Mouse (Mus musculus) intestine, embryonic 15.5 days (tissue): ENCODE data around the gene Lamb2. TPM values are rescaled to one million over a fixed set of nuclear protein-coding genes. Genes with fewer than 3 reads are reported as not detected.
A peak's percentile ranks its signal among the peaks of the same experiment; 100 is the strongest.

Experiments
- ATAC-seq: fragments of 200-750 bp; cut with Nextera tagmentation; 2 replicates; pipeline ENCODE4 v1.8.0; 2017; ENCODE audit warnings: moderate TSS enrichment, moderate library complexity
- H3K27ac ChIP-seq: fragments of 300-500 bp; sonication (generic); 2 replicates; pipeline ENCODE4 v1.5.1; 2015; ENCODE audit warnings: mild to moderate bottlenecking, inconsistent platforms
- H3K27me3 ChIP-seq: fragments of 300-500 bp; sonication (generic); replicated peaks from 2 replicates; pipeline ENCODE4 v1.6.1; 2015; ENCODE audit warnings: inconsistent platforms
- H3K36me3 ChIP-seq: fragments of 300-500 bp; sonication (generic); 2 replicates; pipeline ENCODE4 v1.6.1; 2015; ENCODE audit warnings: inconsistent platforms
- H3K4me1 ChIP-seq: fragments of 300-500 bp; sonication (generic); replicated peaks from 2 replicates; pipeline ENCODE4 v1.6.1; 2015; ENCODE audit warnings: inconsistent platforms
- H3K4me2 ChIP-seq: fragments of 300-500 bp; sonication (generic); replicated peaks from 2 replicates; pipeline ENCODE4 v1.6.1; 2015; ENCODE audit warnings: mild to moderate bottlenecking, inconsistent platforms
- H3K4me3 ChIP-seq: fragments of 300-500 bp; sonication (generic); replicated peaks from 2 replicates; pipeline ENCODE4 v1.5.1; 2015; ENCODE audit warnings: inconsistent platforms
- H3K9ac ChIP-seq: fragments of 300-500 bp; sonication (generic); 2 replicates; pipeline ENCODE4 v1.6.1; 2015; ENCODE audit warnings: inconsistent platforms
- H3K9me3 ChIP-seq: fragments of 300-500 bp; sonication (generic); 2 replicates; pipeline ENCODE4 v1.6.1; 2016; ENCODE audit warnings: inconsistent platforms
- WGBS: fragments of 180-500 bp; shearing (Covaris S2); methylation state at CpG from one replicate; pipeline ENCODE4 v1.1.7; 2015; 5-methylcytosine and 5-hydroxymethylcytosine counted together
- polyA plus RNA-seq: library from polyadenylated mRNA; unstranded; fragments of >200 nt; fragmentation: Nextera tagmentation; extraction: Ambion mirVana; gene quantifications from 2 replicates; pipeline ENCODE4 v1.2.1, GENCODE M21; 2015

Lamb2 gene
- polyA plus RNA-seq, 1 experiment from 2014 or later = 29.5 TPM

GRCm38 (mm10) chr9:108452291-108452906 is 27.1 kb upstream of the Lamb2 start:
- no peaks in the 10 kb centered on the region; the same call in 1 of the 2 replicates for H3K36me3 ChIP-seq
- H3K9me3 ChIP-seq = no peaks in the 10 kb centered on the region
- peak; percentile 90 for ATAC-seq
- H3K4me1 ChIP-seq = peaks cover 40% of the 10 kb centered on the region
- WGBS = under 1% methylated on average over 40 of the region's 40 CpGs
- H3K27ac ChIP-seq = peak overlapping the region; percentile 87
- H3K27me3 ChIP-seq = no peaks in the 10 kb centered on the region; the same call in 1 of the 2 replicates
- peak overlapping the region; percentile 60 for H3K4me3 ChIP-seq
- peak overlapping the region; percentile 96 for H3K4me2 ChIP-seq
- peak overlapping the region; percentile 75 for H3K9ac ChIP-seq

DNA sequence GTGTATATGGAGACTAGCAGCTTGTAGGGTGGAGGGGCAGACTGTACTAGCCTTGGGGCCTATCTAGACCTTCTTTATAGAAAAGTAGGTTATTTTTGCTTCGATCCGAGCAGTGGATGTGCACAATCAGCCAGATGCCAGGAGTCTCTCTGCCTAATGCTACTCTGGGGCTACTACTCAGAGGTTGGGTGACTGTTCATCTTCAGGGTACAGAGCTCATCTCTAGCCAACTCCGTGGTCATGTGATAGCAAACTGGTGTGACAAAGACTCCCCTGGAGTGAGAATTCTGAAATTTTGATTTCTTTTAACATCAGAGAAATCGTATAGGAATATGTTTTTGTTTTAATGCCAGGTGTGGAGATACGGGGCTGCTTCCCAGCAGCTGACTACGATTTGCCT is 26.6 kb upstream of the Lamb2 start:
- peak; percentile 31 for ATAC-seq
- peak overlapping the region; percentile 60 for H3K4me3 ChIP-seq
- H3K4me1 ChIP-seq = peaks cover 40% of the 10 kb centered on the region
- H3K27me3 ChIP-seq = no peaks in the 10 kb centered on the region; the same call in 1 of the 2 replicates
- H3K9ac ChIP-seq = peak overlapping the region; percentile 75
- H3K36me3 ChIP-seq = no peaks in the 10 kb centered on the region; the same call in 1 of the 2 replicates
- peak overlapping the region; percentile 96 for H3K4me2 ChIP-seq
- H3K9me3 ChIP-seq = no peaks in the 10 kb centered on the region
- 28% methylated on average over 6 of the region's 6 CpGs for WGBS
- H3K27ac ChIP-seq = peak overlapping the region; percentile 87

DNA sequence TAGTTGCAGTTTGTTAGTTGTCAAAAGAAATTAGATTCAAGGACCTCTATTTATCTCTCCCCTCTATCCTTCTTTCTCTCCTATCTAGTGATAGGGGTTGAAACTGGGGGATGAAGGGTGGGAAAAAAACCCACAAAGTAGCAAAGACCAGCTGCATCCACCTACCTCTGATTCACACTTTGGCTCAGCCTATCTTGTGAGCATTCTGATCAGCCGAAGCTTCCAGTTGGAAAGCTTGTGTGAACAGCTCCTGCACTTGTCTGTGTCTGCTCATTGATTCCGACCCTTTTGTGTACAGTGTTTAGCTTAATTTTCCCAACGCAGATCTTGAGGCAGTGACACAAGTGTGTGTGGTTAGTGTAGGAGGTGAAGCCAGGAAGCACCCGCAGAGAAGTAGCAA is 26.1 kb upstream of the Lamb2 start:
- H3K27ac ChIP-seq = peak overlapping the region; percentile 87; the same call in 1 of the 2 replicates
- H3K36me3 ChIP-seq = no peaks in the 10 kb centered on the region; the same call in 1 of the 2 replicates
- 49% methylated on average over 4 of the region's 4 CpGs for WGBS
- no peak overlapping the region for H3K4me3 ChIP-seq
- H3K4me1 ChIP-seq = peaks cover 40% of the 10 kb centered on the region
- peak overlapping the region; percentile 96 for H3K4me2 ChIP-seq
- no peaks in the 10 kb centered on the region for H3K9me3 ChIP-seq
- H3K27me3 ChIP-seq = no peaks in the 10 kb centered on the region; the same call in 1 of the 2 replicates
- no peak overlapping the region; the same call in 1 of the 2 replicates for H3K9ac ChIP-seq
- no peak for ATAC-seq

DNA sequence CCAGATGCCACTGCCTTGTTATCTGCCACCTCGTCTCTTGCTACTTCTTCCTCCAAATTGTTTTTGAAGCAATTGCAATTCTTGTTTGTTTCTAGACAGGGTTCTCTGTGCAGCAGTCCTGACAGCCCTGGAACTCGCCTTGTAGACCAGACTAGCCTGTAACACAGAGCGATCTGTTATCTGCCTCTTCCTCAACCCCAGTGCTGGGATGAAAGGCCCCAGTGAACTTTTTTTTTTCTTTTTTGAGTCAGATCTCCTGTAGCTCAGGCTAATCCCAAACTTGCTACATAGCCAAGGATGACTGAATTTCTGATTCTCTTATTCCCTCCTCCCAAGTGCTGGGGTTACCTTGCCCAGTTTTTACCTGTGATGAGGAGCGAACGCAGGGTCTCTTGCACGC is 25.1 kb upstream of the Lamb2 start:
- ATAC-seq = no peak
- no peaks in the 10 kb centered on the region; the same call in 1 of the 2 replicates for H3K27me3 ChIP-seq
- H3K4me1 ChIP-seq = peaks cover 38% of the 10 kb centered on the region
- no peaks in the 10 kb centered on the region for H3K36me3 ChIP-seq
- H3K4me3 ChIP-seq = no peak overlapping the region
- H3K4me2 ChIP-seq = no peak overlapping the region
- 86% methylated on average over 6 of the region's 6 CpGs for WGBS
- no peak overlapping the region for H3K9ac ChIP-seq
- no peaks in the 10 kb centered on the region for H3K9me3 ChIP-seq
- no peak overlapping the region for H3K27ac ChIP-seq

DNA sequence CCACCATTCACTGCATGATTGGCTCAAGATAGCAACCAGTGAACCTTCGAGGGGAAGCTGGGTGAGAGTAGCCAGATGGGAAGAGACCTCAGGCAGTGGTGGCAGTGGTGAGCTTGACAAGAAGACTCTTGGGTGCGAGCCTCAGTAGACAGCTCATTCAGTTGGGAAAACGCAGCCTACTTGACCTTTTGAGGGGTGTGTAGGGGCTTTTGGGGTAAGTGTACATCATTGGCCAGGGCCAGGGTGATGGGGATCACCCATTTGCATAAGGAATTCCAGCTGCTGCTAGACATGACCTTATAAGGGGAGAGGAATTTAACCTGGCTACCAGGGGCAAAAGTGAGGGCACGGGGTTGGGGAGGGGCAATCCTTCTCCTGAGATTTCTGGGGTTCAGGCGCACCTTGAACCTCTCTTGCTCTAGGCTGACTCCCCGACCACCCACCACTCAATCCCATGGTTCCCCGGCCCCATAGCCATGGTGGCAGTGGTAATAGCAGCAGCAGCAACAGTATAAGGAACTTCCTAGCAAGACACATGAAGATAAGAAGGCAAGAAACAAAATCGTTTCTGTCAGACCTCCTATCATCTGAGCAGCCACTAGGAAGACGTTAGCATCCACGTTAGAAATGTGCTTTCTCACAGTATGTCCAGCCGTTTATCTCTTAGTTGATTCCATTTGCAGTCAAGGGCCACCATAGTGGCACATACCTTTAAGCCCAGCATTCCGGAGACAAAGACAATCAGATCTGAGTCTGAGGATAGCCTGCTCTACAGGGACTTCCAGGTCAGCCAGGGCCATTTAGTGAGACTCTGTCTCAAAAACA is 23.6 kb upstream of the Lamb2 start:
- no peaks in the 10 kb centered on the region for H3K36me3 ChIP-seq
- no peak overlapping the region for H3K4me2 ChIP-seq
- peaks cover 28% of the 10 kb centered on the region for H3K4me1 ChIP-seq
- no peak overlapping the region for H3K27ac ChIP-seq
- H3K4me3 ChIP-seq = no peak overlapping the region
- H3K9me3 ChIP-seq = no peaks in the 10 kb centered on the region
- no peak overlapping the region for H3K9ac ChIP-seq
- no peak for ATAC-seq
- 71% methylated on average over 12 of the region's 12 CpGs for WGBS
- H3K27me3 ChIP-seq = no peaks in the 10 kb centered on the region

- H3K36me3 ChIP-seq = no peaks in the 10 kb centered on the region
- H3K9me3 ChIP-seq = no peaks in the 10 kb centered on the region
- 89% methylated on average over 10 of the region's 10 CpGs for WGBS
- H3K27me3 ChIP-seq = no peaks in the 10 kb centered on the region
- no peak overlapping the region for H3K27ac ChIP-seq
- H3K4me1 ChIP-seq = peaks cover 27% of the 10 kb centered on the region
- no peak for ATAC-seq
- no peak overlapping the region for H3K4me2 ChIP-seq
- no peak overlapping the region for H3K4me3 ChIP-seq
- no peak overlapping the region for H3K9ac ChIP-seq
Observed at GRCm38 (mm10) chr9:108456953-108457352, 22.6 kb upstream of the Lamb2 start.

DNA sequence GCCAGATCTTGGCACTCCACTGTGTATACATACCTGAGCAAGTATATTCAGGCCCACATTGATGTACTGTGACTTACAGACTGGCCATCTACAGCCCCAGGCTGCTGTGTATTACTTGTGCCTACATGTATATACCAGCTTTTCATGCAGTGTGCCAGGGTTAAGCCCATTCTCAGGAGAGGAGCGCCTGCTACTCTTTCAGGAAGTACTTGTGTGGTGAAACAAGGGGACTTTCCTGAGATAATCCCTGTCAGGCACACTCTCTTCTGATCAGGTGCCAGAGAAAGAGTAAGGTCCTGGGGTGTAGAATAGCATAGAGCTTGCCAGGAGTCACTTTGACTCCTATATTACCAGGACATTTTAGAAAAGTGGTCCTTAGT is 19.6 kb upstream of the Lamb2 start:
- Histone ChIP-seq H3K27me3 (no peaks in the 10 kb centered on the region), H3K9ac (no peak overlapping the region), H3K9me3 (no peaks in the 10 kb centered on the region), H3K4me1 (peaks cover 29% of the 10 kb centered on the region), H3K36me3 (peaks cover 17% of the 10 kb centered on the region), H3K4me3 (peak overlapping the region; percentile 84), H3K4me2 (peak overlapping the region; percentile 86), H3K27ac (peak overlapping the region; percentile 96)
- 89% methylated on average over 1 of the region's 1 CpGs for WGBS
- ATAC-seq = no peak; the same call in 1 of the 2 replicates

DNA sequence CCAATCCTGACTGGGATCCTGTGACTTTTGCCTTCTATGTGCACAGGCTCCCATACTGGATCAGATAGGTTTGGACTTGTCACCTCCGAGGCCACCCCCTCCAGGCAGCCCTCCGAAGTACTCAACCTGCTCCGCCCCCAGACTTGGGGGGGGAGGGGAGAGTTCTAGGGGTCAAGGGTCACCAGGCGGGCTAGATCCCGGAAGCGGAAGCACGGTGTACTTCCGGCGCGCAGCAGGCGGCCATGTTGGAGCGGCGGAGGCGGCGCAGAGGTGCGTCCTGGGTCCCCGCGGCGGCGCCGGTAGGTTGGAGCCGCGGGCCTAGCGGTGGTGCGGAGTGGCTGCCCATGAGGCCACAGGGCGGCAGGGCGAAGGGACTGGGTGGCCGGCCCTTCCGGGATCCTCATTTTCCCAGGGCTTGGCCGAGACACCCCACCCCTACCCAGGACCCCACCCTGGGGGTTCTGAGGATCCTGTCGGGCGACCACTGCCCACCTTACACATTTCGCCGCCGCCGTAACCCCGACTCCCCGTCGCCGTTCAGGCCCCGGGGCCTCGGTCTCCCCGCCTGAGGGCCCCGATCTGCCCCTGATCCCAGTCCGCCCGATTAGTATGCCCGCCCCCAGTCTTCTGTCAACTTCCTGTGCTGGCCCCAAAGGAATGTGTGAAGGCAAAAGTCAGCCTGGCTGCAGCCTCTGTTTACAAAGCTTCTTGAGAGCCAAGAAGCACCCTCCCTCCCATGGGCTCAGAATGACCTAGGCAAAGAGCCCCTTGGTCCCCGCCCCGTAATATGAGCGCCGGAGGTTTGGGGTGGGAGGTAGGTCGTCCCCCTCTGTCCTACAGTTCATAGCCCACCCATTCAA is 19.0 kb upstream of the Lamb2 start, which contains the start of gene Ccdc71:
Gene Ccdc71, plus strand, starts transcription at position 209 of the 860 bp plus-strand sequence.
- peak; percentile 88 for ATAC-seq
- peak within 1 kb of the TSS; percentile 87 for H3K9ac ChIP-seq
- H3K9me3 ChIP-seq = no peaks in the 10 kb centered on the region
- H3K27me3 ChIP-seq = no peaks in the 10 kb centered on the region
- H3K36me3 ChIP-seq = peaks cover 23% of the 10 kb centered on the region
- H3K4me3 ChIP-seq = peak within 1 kb of the TSS; percentile 84
- H3K27ac ChIP-seq = peak within 1 kb of the TSS; percentile 96
- under 1% methylated on average over 52 of the region's 52 CpGs for WGBS
- peaks cover 29% of the 10 kb centered on the region for H3K4me1 ChIP-seq
- H3K4me2 ChIP-seq = peak within 1 kb of the TSS; percentile 86

GRCm38 (mm10) chr9:108461181-108461631 is 18.3 kb upstream of the Lamb2 start, which contains the start of gene Klhdc8b:
Gene Klhdc8b (minus strand): TSS chr9:108461581.
- H3K4me2 ChIP-seq = peak within 1 kb of the TSS; percentile 86
- peak within 1 kb of the TSS; percentile 87 for H3K9ac ChIP-seq
- peak within 1 kb of the TSS; percentile 96 for H3K27ac ChIP-seq
- peak; percentile 11 for ATAC-seq
- H3K4me1 ChIP-seq = peaks cover 29% of the 10 kb centered on the region
- peak within 1 kb of the TSS; percentile 84 for H3K4me3 ChIP-seq
- no peaks in the 10 kb centered on the region for H3K27me3 ChIP-seq
- H3K9me3 ChIP-seq = no peaks in the 10 kb centered on the region
- peaks cover 24% of the 10 kb centered on the region for H3K36me3 ChIP-seq
- 18% methylated on average over 11 of the region's 11 CpGs for WGBS

DNA sequence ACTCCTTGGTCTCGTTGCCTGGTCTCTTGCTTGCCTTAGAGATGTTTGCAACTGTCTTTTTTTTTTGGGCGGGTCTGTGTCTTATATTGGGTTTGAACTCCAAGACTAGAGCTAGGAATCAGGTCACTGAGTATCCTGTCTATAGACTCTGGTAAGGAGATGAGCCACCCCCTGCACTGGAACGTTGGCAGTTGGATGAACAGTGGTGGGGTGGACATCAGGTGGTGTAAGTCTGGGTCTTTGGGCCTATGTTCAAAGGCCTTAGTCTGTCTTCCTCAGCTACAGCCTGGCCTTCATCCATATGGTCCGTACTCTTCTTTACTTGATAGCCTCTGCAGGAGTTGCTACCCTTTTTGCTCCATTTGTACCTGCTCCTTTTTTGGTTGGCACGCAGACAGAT is 17.9 kb upstream of the Lamb2 start:
- WGBS = 74% methylated on average over 5 of the region's 5 CpGs
- Histone ChIP-seq H3K4me3 (peak overlapping the region; percentile 84), H3K4me1 (peaks cover 29% of the 10 kb centered on the region), H3K36me3 (peaks cover 24% of the 10 kb centered on the region), H3K27me3 (no peaks in the 10 kb centered on the region), H3K27ac (peak overlapping the region; percentile 96), H3K4me2 (peak overlapping the region; percentile 86), H3K9me3 (no peaks in the 10 kb centered on the region), H3K9ac (peak overlapping the region; percentile 87)
- ATAC-seq = no peak

DNA sequence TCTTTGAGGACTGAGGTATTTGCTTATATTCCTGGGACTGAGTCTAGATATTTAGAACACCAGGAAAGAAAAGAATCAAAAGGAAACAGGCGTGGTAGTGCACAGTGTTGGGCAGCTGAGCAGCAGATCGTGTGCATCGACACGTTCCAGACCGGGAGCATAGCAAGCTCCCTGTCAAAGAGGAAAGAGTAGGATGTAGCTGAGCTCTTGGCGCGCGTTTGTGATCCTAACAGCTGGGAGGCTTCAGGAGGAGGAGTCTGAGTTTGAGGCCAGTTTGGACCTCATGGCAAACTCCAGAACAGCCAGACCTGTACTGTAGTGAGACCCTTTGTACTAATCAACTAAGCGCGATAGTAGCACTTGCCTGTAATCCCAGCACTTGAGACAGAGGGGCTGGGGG is 17.3 kb upstream of the Lamb2 start:
- peaks cover 28% of the 10 kb centered on the region for H3K36me3 ChIP-seq
- H3K4me3 ChIP-seq = peak overlapping the region; percentile 84; the same call in 1 of the 2 replicates
- 57% methylated on average over 10 of the region's 10 CpGs for WGBS
- H3K27ac ChIP-seq = peak overlapping the region; percentile 96
- ATAC-seq = peak; percentile 42
- no peaks in the 10 kb centered on the region for H3K9me3 ChIP-seq
- 0 out of 2 replicates have a peak overlapping the region, but pooled peaks have one; percentile 10 for H3K9ac ChIP-seq
- no peaks in the 10 kb centered on the region for H3K27me3 ChIP-seq
- peaks cover 29% of the 10 kb centered on the region for H3K4me1 ChIP-seq
- H3K4me2 ChIP-seq = peak overlapping the region; percentile 86
